Mouse (Mus musculus) ES-E14 (cell line): ENCODE measurements around the gene Pbx2. TPM values are rescaled to one million over a fixed set of nuclear protein-coding genes. Genes with fewer than 3 reads are reported as not detected.

Source experiments
- DNase-seq: peaks from one replicate; pipeline ENCODE4 v3.0.0-alpha.2; 2013; ENCODE audit warnings: low read depth, low spot score
- H3K27ac ChIP-seq: 2 replicates; pipeline ENCODE4 v1.5.1; 2012; ENCODE audit warnings: low read depth, mild to moderate bottlenecking, low read length, moderate library complexity, mixed read lengths; ENCODE audit not compliant: poor library complexity, insufficient read depth, severe bottlenecking
- H3K36me3 ChIP-seq: 2 replicates; pipeline ENCODE4 v1.6.1; 2012; ENCODE audit warnings: mild to moderate bottlenecking, low read length, moderate library complexity, mixed read lengths; ENCODE audit not compliant: control insufficient read depth, poor library complexity, insufficient read depth, severe bottlenecking
- H3K4me1 ChIP-seq, 2 experiments: fragments of 150-350 bp in 1 of 2; sonication (generic) in 1 of 2; 2 replicates each; pipeline ENCODE4 v1.6.1; 2012; ENCODE audit warnings: low read length in 2 of 2, mild to moderate bottlenecking in 1 of 2, mixed read lengths in 1 of 2; ENCODE audit not compliant: control insufficient read depth in 2 of 2, insufficient read depth in 2 of 2, poor library complexity in 1 of 2
- H3K4me3 ChIP-seq, 2 experiments: fragments of 150-350 bp in 1 of 2; sonication (generic) in 1 of 2; 2 replicates each; pipeline ENCODE4 v1.5.1; 2012; ENCODE audit warnings: low read length in 2 of 2, low read depth in 1 of 2, mild to moderate bottlenecking in 1 of 2, mixed read lengths in 1 of 2; ENCODE audit not compliant: insufficient read depth in 1 of 2, poor library complexity in 1 of 2, severe bottlenecking in 1 of 2
- H3K9ac ChIP-seq: 2 replicates; pipeline ENCODE4 v1.6.1; 2012; ENCODE audit warnings: low read depth, mild to moderate bottlenecking, low read length, mixed read lengths; ENCODE audit not compliant: poor library complexity, insufficient read depth, severe bottlenecking
- H3K9me3 ChIP-seq: fragments of 150-350 bp; sonication (generic); 2 replicates; pipeline ENCODE4 v1.6.1; 2012; ENCODE audit warnings: low read depth, mild to moderate bottlenecking, low read length; ENCODE audit not compliant: control insufficient read depth, insufficient read depth
- CHD2 ChIP-seq: IDR thresholded peaks from 2 replicates; pipeline ENCODE4 v1.6.1; 2014; ENCODE audit warnings: mild to moderate bottlenecking, low read depth, low read length, inconsistent platforms
- HCFC1 ChIP-seq: IDR thresholded peaks from 2 replicates; pipeline ENCODE4 v1.6.1; 2012; ENCODE audit warnings: low read length, inconsistent platforms, borderline replicate concordance; ENCODE audit not compliant: insufficient read depth
- MAFK ChIP-seq: IDR thresholded peaks from 2 replicates; pipeline ENCODE4 v1.6.1; 2014; ENCODE audit warnings: mild to moderate bottlenecking, low read depth, low read length, inconsistent platforms; ENCODE audit not compliant: insufficient read depth
- ZC3H11A ChIP-seq: IDR thresholded peaks from 2 replicates; pipeline ENCODE4 v1.6.1; 2012; ENCODE audit warnings: low read depth, mild to moderate bottlenecking, inconsistent platforms, low read length, borderline replicate concordance
- ZNF384 ChIP-seq: IDR thresholded peaks from 2 replicates; pipeline ENCODE4 v1.6.1; 2012; ENCODE audit warnings: low read depth, low read length, inconsistent platforms
- in situ Hi-C, 2 experiments: fragments of 600-800 bp; cut with MboI; formaldehyde crosslinking; loops; one replicate each; pipeline ENCODE4 v1.15.1; 2025; ENCODE audit warnings: low sequenced_read_pairs in 2 of 2, inconsistent platforms in 1 of 2; ENCODE audit not compliant: unreplicated experiment in 2 of 2
- total RNA-seq: library from RNA; depleted of rRNA; stranded (reverse); fragments of 300-350 nt; gene quantifications from 2 replicates; pipeline ENCODE4 v1.2.3, GENCODE M21; 2012

The Pbx2 gene
- total RNA-seq, 1 experiment, result 47.2 TPM

DNA sequence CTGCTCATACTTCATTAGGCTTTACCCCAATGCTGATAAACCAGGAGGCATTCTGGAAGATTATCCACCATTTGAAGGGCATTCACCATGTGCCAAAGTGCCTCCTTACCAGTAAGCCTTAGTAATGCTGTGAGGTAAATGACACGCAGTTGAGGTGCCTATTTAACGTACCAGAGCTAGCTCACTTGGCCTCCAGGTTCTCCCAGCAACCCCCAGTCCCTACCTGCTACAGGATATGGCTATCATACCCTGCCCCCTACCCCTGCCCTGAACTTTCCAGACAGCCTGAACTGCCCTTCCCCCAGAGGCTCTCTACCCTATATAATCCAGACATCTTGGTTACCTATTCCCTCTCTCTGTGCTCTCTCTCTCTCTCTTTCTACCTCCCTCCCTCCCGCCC is 2.3 kb upstream of the Pbx2 start:
- no peak for TF ChIP-seq ZC3H11A
- no peak for TF ChIP-seq CHD2
- TF ChIP-seq HCFC1, result no peak
- TF ChIP-seq MAFK, result no peak
- TF ChIP-seq ZNF384, result no peak
- H3K9me3 ChIP-seq, result no peaks in the 10 kb centered on the region
- no peaks in the 10 kb centered on the region for H3K36me3 ChIP-seq
- in situ Hi-C loops, result no loop called here
- no peak overlapping the region for H3K4me3 ChIP-seq
- H3K27ac ChIP-seq, result no peak overlapping the region
- H3K9ac ChIP-seq, result no peak overlapping the region
- DNase-seq, result no peak
- H3K4me1 ChIP-seq, result peaks cover 19 to 31% of the 10 kb centered on the region in 2 experiments

DNA sequence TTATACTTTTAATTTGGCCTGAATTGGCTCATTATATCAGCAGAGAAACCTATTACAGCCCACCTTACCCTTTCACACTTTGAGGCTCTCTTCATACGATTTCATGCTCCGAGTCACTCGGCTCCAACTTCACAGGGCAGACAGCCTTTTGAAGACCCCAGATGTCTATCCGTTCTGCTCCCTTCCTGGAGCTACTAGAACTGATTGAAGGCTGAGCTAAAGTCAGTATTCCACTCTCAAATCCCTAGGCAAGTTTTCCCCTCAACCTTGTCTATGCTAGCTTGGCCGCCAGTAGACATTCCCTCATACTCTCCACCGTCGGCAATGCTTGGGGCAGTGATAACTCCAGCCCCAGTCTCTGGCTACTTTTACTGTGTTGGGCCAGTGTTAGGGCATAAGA is 1.9 kb upstream of the Pbx2 start:
- H3K9me3 ChIP-seq, result no peaks in the 10 kb centered on the region
- H3K9ac ChIP-seq, result peak overlapping the region; percentile 13; the same call in 1 of the 2 replicates
- H3K36me3 ChIP-seq, result peaks cover 3% of the 10 kb centered on the region; the same call in 1 of the 2 replicates
- peaks cover 19 to 36% of the 10 kb centered on the region in 2 experiments for H3K4me1 ChIP-seq
- H3K27ac ChIP-seq, result no peak overlapping the region; the same call in 1 of the 2 replicates
- 0 out of 4 replicates have a peak overlapping the region, but pooled peaks of 1 of the 2 experiments have one; percentile 6 for H3K4me3 ChIP-seq
- in situ Hi-C loops, result no loop called here
- DNase-seq, result no peak
- TF ChIP-seq MAFK (no peak), CHD2 (no peak), HCFC1 (no peak), ZNF384 (no peak), ZC3H11A (no peak)

DNA sequence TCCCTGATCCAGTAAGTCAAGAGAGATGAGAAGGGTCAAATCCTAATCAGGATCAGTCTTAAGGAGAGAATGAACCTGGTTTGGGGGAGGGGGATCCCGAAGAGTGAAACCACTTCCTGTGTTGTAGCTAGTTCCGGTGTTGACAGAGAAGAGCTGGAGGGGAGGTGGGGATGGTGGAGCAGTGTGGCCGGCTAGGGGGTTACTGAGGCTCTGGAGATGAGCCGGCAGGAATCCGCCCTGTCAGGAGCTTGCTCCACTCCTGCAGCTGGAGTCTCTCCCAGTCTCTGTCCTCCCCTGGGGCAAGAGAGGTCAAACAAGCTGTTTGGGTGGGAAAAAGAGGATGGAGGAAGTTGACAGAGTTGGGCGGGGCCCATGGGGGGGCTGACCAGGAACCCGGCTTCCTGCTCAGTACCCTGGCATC is 1.4 kb upstream of the Pbx2 start, which contains the start of gene Gpsm3:
Gene Gpsm3, plus strand, starts transcription at position 126 of the 421 bp plus-strand sequence.
- Histone ChIP-seq H3K4me1 (peaks cover 19 to 38% of the 10 kb centered on the region in 2 experiments), H3K9me3 (no peaks in the 10 kb centered on the region), H3K36me3 (peaks cover 6% of the 10 kb centered on the region; the same call in 1 of the 2 replicates), H3K27ac (no peak within 1 kb of the TSS; the same call in 1 of the 2 replicates), H3K9ac (peak within 1 kb of the TSS; percentile 39; the same call in 1 of the 2 replicates), H3K4me3 (peak within 1 kb of the TSS; percentile 6 to 40; a peak in 2 of 4 replicates)
- DNase-seq, result no peak
- in situ Hi-C loops, result no loop called here
- TF ChIP-seq ZNF384 (no peak), CHD2 (no peak), MAFK (no peak)

DNA sequence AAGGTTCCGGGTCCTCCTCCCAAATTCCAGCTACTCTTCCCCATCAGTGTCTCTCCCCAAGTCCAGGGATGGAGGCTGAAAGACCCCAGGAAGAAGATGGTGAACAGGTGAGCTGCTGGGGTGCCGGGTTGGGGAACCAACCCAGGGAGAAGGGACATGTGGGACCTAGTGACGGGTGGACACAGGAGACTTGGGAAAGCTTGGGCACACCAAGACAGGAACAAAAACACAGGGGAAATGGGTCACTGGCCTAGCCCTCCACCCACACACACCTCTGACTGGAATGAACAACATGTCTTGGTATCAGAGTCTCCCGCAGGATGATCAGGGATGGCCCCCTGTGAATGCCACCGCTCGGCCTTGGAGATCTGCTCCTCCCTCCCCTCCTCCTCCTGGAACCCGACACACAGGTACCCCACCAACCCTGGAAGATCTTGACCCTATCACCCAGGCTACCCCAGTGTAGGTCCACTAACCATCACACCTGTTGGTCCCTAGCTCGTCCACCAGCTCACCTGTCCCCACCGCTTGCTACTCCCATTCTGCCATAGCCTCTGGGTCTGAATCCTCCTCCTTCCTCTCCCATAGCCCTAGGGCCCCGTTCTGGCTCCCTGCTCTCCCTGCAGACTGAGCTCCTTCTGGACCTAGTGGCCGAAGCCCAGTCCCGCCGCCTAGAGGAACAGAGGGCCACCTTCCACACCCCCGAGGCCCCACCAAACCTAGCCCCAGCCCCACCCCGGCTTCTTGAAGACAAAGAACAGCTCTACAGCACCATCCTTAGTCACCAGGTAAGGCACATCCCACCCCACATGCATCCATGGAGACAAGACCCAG is 695 bp upstream of the Pbx2 start:
- DNase-seq, result no peak
- peak overlapping the region; percentile 6; the same call in 1 of the 2 replicates for H3K27ac ChIP-seq
- no peaks in the 10 kb centered on the region for H3K9me3 ChIP-seq
- peaks cover 11% of the 10 kb centered on the region; the same call in 1 of the 2 replicates for H3K36me3 ChIP-seq
- TF ChIP-seq ZC3H11A (no peak), CHD2 (no peak), HCFC1 (no peak), ZNF384 (no peak), MAFK (no peak)
- peak overlapping the region in 1 of 2 experiments; percentile 40; a peak in 1 of 4 replicates for H3K4me3 ChIP-seq
- in situ Hi-C loops, result no loop called here
- H3K4me1 ChIP-seq, result peaks cover 19 to 43% of the 10 kb centered on the region in 2 experiments
- H3K9ac ChIP-seq, result peak overlapping the region; percentile 39; the same call in 1 of the 2 replicates
